Mouse (Mus musculus) heart, adult 18-20 months (tissue): ENCODE measurements at regions not wholly inside any gene's neighbourhood (a gene's known extent, or its start where the extent isn't known, plus 50 kb on each side); places are given as distances from the start of the nearest gene placed in this dataset.

ENCODE experiments used
- DNase-seq, 2 experiments: peaks; one replicate each; pipeline ENCODE4 v3.0.0; 2021 to 2022; ENCODE audit warnings: mixed read lengths in 1 of 2

- no peak for DNase-seq
Observed at GRCm38 (mm10) chr5:46278190-46278589, 420.8 kb upstream of the Lcorl start.

- DNase-seq, result no peak
Observed at GRCm38 (mm10) chr5:46256730-46257129, 399.3 kb upstream of the Lcorl start.

GRCm38 (mm10) chr5:46253940-46254339 is 396.5 kb upstream of the Lcorl start:
- no peak for DNase-seq

GRCm38 (mm10) chr5:46235364-46236067 is 378.1 kb upstream of the Lcorl start:
- no peak for DNase-seq

GRCm38 (mm10) chr5:46232780-46233179 is 375.4 kb upstream of the Lcorl start:
- no peak for DNase-seq

GRCm38 (mm10) chr5:46228667-46229066 is 371.3 kb upstream of the Lcorl start:
- no peak for DNase-seq

GRCm38 (mm10) chr5:46212845-46213468 is 355.5 kb upstream of the Lcorl start:
- no peak for DNase-seq

- no peak for DNase-seq
Observed at GRCm38 (mm10) chr5:46209076-46209475, 351.7 kb upstream of the Lcorl start.

GRCm38 (mm10) chr5:46203744-46204143 is 346.3 kb upstream of the Lcorl start:
- no peak for DNase-seq

GRCm38 (mm10) chr5:46202457-46202772 is 345.0 kb upstream of the Lcorl start:
- no peak for DNase-seq

- DNase-seq, result no peak
Observed at GRCm38 (mm10) chr5:46201639-46202456, 344.4 kb upstream of the Lcorl start.

- no peak for DNase-seq
Observed at GRCm38 (mm10) chr5:46186908-46187307, 329.5 kb upstream of the Lcorl start.

- DNase-seq, result no peak
Observed at GRCm38 (mm10) chr5:46182157-46182556, 324.7 kb upstream of the Lcorl start.

- DNase-seq, result no peak
Observed at GRCm38 (mm10) chr5:46172315-46172714, 314.9 kb upstream of the Lcorl start.

GRCm38 (mm10) chr5:46160774-46161173 is 303.4 kb upstream of the Lcorl start:
- no peak for DNase-seq

- DNase-seq, result no peak
Observed at GRCm38 (mm10) chr5:46151973-46152372, 294.6 kb upstream of the Lcorl start.

- DNase-seq, result no peak
Observed at GRCm38 (mm10) chr5:46150825-46151224, 293.4 kb upstream of the Lcorl start.

- no peak for DNase-seq
Observed at GRCm38 (mm10) chr5:46149851-46150615, 292.6 kb upstream of the Lcorl start.

GRCm38 (mm10) chr5:46139024-46139423 is 281.6 kb upstream of the Lcorl start:
- no peak for DNase-seq

- no peak for DNase-seq
Observed at GRCm38 (mm10) chr5:46137695-46138094, 280.3 kb upstream of the Lcorl start.

- DNase-seq, result no peak
Observed at GRCm38 (mm10) chr5:46108020-46108419, 250.6 kb upstream of the Lcorl start.

GRCm38 (mm10) chr5:46103350-46103749 is 245.9 kb upstream of the Lcorl start:
- no peak for DNase-seq

- no peak for DNase-seq
Observed at GRCm38 (mm10) chr5:46092549-46092948, 235.1 kb upstream of the Lcorl start.
